Comparison of ENCODE assay signal across 17 mouse cellular contexts in genomic region chr5:136754053-136754591, GRCm38 (mm10).
DNase-seq lines count a peak whose midpoint lies in the region; ATAC-seq and TF ChIP-seq lines count a peak whose summit lies in the region.
"Had no signal": no experiment of that assay in that cellular context is flagged by ENCODE, and none has a peak within 500 bp of the region (broad histone marks: within the 10 kb centered on the region; RNA-seq: fewer than 3 reads in every experiment).

No protein-coding gene starts in this region.

- H3K4me3 ChIP-seq in kidney, embryonic 14.5 days (ENCODE audit: low read length), result no peak overlapping the region
- H3K4me3 ChIP-seq in lung, postnatal 0 days (ENCODE audit: low read depth, low read length), result no peak overlapping the region
- H3K4me3 ChIP-seq: forebrain, embryonic 13.5 days; heart, embryonic 13.5 days; midbrain, embryonic 10.5 days; neural tube, embryonic 13.5 days had no signal

- 66% methylated on average over 14 of the region's 14 CpGs for WGBS in kidney, embryonic 14.5 days
- WGBS in lung, postnatal 0 days, result 57% methylated on average over 14 of the region's 14 CpGs

- no peak for TF ChIP-seq CTCF in lung, postnatal 0 days (IDR thresholded peaks at IDR 0.05)

- ATAC-seq in kidney, embryonic 14.5 days (ENCODE audit: low FRiP score, low TSS enrichment), result peak; percentile 19; the same call in 1 of the 2 replicates
- ATAC-seq in lung, postnatal 0 days, result no peak
- ATAC-seq: forebrain, embryonic 13.5 days had no signal

- peak; percentile 40 to 66 for DNase-seq in adrenal gland, adult (ENCODE audit: inconsistent age in 2 of 2, low spot score in 1 of 2)
- no peak for DNase-seq in adrenal gland, postnatal 4 days (ENCODE audit: low spot score in 2 of 2)
- no peak for DNase-seq in kidney, adult 11 months
- peak; percentile 11 for DNase-seq in lung, postnatal 14 days
- no peak for DNase-seq in lung, postnatal 0 days (ENCODE audit: low spot score)
- DNase-seq in adrenal gland, postnatal 25 days, result peak; percentile 20
- DNase-seq in right cerebral cortex, postnatal 10 days (ENCODE audit: low spot score in 2 of 2), result no peak
- DNase-seq: cerebellum, adult 11 months; gastrocnemius, postnatal 36 days; layer of hippocampus, adult 9-11 months; right cerebral cortex, postnatal 14 days had no signal

- H3K9ac ChIP-seq in kidney, embryonic 14.5 days (ENCODE audit: low read depth, low read length), result peak overlapping the region; percentile 18; the same call in 1 of the 2 replicates
- no peak overlapping the region for H3K9ac ChIP-seq in lung, postnatal 0 days (replicated peaks; ENCODE audit: low read depth)
- H3K9ac ChIP-seq: forebrain, embryonic 13.5 days; heart, embryonic 13.5 days; neural tube, embryonic 13.5 days had no signal

- peaks cover 9% of the 10 kb centered on the region; the same call in 1 of the 2 replicates for H3K9me3 ChIP-seq in kidney, embryonic 14.5 days (ENCODE audit: control insufficient read depth, low read length)
- H3K9me3 ChIP-seq in lung, postnatal 0 days (ENCODE audit: low read length), result no peaks in the 10 kb centered on the region
- H3K9me3 ChIP-seq: forebrain, embryonic 13.5 days had no signal

- H3K27me3 ChIP-seq in kidney, embryonic 14.5 days (ENCODE audit: control insufficient read depth, insufficient read depth, low read length), result no peaks in the 10 kb centered on the region
- no peaks in the 10 kb centered on the region for H3K27me3 ChIP-seq in lung, postnatal 0 days (replicated peaks; ENCODE audit: insufficient read depth, low read length)
- H3K27me3 ChIP-seq: forebrain, embryonic 13.5 days; heart, embryonic 13.5 days; neural tube, embryonic 13.5 days had no signal

- H3K4me2 ChIP-seq in kidney, embryonic 14.5 days (replicated peaks; ENCODE audit: low read depth, low read length), result no peak overlapping the region
- no peak overlapping the region for H3K4me2 ChIP-seq in lung, postnatal 0 days (replicated peaks; ENCODE audit: low read depth, low read length)
- H3K4me2 ChIP-seq: forebrain, embryonic 13.5 days; heart, embryonic 13.5 days; neural tube, embryonic 13.5 days had no signal

- no peak for TF ChIP-seq EP300 in lung, postnatal 0 days (IDR thresholded peaks at IDR 0.05)

- H3K27ac ChIP-seq in kidney, embryonic 14.5 days (ENCODE audit: low read depth, low read length), result no peak overlapping the region
- no peak overlapping the region for H3K27ac ChIP-seq in lung, postnatal 0 days (ENCODE audit: low read length)
- H3K27ac ChIP-seq: forebrain, embryonic 13.5 days; heart, embryonic 13.5 days; kidney, postnatal 0 days; midbrain, embryonic 10.5 days; neural tube, embryonic 13.5 days had no signal

- 0 out of 2 replicates have a peak, but pooled peaks cover 4% of the 10 kb centered on the region for H3K4me1 ChIP-seq in kidney, embryonic 14.5 days (ENCODE audit: control insufficient read depth, insufficient read depth, low read length)
- H3K4me1 ChIP-seq in lung, postnatal 0 days (ENCODE audit: insufficient read depth, low read depth, low read length), result no peaks in the 10 kb centered on the region
- H3K4me1 ChIP-seq: forebrain, embryonic 13.5 days; heart, embryonic 13.5 days; midbrain, embryonic 10.5 days; neural tube, embryonic 13.5 days had no signal

- H3K36me3 ChIP-seq in kidney, embryonic 14.5 days (ENCODE audit: control insufficient read depth, insufficient read depth, low read length), result peaks cover 29% of the 10 kb centered on the region
- H3K36me3 ChIP-seq in lung, postnatal 0 days (ENCODE audit: insufficient read depth, low read length), result no peaks in the 10 kb centered on the region

Comparison
In these comparisons a context has a peak if more than half of its experiments do, and no peak if none do; other contexts are left out.
1. DNase-seq: peak in adrenal gland, adult (2 of 2), lung, postnatal 14 days (single experiment) and adrenal gland, postnatal 25 days (single experiment); none in adrenal gland, postnatal 4 days (0 of 2), kidney, adult 11 months (single experiment), lung, postnatal 0 days (single experiment) and right cerebral cortex, postnatal 10 days (0 of 2).